Mouse (Mus musculus) frontal cortex, postnatal 25 days (tissue): ENCODE results near the gene Oscar.
"Not testable (repeated sequence)": the region's sequence is repeated elsewhere in the genome, so short reads cannot be mapped to it uniquely, and the experiment has no call there.

Experiments
- DNase-seq, 2 experiments: peaks; one replicate each; pipeline ENCODE4 v3.0.0; 2022; ENCODE audit warnings: low spot score in 2 of 2

The Oscar gene

GRCm38 (mm10) chr7:3610437-3610836 lies 5.5 kb downstream of the Oscar start:
- DNase-seq: no peak

- DNase-seq: no peak
Observed at GRCm38 (mm10) chr7:3609082-3609481, 6.9 kb downstream of the Oscar start.

DNA sequence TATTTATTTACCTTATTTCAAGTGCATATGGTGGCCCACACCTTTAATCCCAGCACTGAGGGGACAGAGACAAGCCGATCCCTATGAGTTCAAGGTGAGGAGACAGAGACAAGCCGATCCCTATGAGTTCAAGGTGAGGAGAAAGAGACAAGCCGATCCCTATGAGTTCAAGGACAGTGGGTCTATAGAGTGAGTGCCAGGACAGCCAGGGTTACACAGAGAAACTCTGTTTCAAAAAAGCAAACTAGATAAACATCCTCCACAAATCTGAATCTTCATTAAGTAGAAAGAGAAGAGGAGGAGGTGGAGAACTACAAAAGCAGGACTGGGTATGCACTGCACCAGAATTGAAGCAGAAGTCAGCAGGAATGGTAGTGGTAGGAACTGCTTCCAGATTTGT lies 7.3 kb downstream of the Oscar start:
- no peak for DNase-seq

- no peak for DNase-seq
Observed at GRCm38 (mm10) chr7:3607391-3607790, 8.6 kb downstream of the Oscar start.

DNA sequence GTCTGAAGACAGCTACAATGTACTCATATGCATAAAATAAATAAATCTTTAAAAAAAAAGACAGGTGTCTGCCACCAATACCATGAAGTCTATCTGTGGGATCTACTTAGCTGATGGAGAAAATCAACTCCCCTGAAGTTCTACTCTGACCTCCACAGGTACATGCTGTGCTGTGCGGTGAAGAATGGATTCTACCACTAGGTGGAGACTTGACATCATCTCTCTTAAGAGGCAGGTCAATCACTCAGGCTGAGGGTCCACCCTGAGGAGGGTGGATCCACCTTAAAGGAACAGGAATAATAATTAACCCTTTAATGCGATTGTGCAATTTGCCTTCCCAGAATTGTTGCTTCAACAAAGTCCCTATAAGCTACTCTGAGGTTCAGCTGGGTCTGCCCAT lies 9.2 kb downstream of the Oscar start:
- DNase-seq: no peak

- DNase-seq: peak; percentile 38 to 66
Observed at GRCm38 (mm10) chr7:3601119-3601518, 14.8 kb downstream of the Oscar start.

DNA sequence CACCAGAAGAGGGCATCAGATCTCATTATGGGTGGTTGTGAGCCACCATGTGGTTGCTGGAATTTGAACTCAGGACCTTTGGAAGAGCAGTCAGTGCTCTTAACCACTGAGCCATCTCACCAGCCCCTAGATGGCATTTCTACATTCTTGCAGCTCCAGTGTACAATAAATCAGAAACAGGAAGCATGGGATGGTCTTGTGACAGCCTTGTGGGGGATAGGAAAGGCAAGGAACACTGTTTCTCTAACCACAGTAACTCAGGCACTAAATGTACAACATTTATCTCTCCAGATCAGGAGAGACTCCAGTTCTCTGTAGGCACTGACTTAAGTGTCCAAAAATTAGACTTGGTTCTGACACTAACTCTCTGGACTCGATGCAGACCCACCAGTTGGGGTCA lies 18.2 kb downstream of the Oscar start:
- DNase-seq: not testable (repeated sequence)

GRCm38 (mm10) chr7:3595146-3595545 lies 20.8 kb downstream of the Oscar start:
- DNase-seq: no peak

DNA sequence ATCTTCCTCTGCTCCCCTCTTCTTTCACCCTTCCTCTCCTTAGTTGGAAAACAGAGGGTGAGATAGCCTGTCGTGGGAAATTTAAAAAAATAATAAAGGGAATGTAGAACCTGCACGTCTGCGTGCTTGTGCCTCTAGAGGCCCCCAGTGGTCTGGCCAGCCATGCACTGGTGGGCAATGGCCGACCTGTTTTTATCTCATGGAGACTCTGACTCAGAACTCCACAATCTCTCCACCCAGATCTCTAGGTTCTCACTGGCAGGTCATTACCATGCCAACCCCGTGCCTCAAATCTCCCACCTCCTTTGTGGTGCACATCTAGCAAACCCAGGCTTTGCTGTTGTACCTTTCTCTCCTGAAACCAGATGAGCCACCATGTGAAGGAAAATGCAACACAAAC lies 21.3 kb downstream of the Oscar start:
- no peak for DNase-seq

DNA sequence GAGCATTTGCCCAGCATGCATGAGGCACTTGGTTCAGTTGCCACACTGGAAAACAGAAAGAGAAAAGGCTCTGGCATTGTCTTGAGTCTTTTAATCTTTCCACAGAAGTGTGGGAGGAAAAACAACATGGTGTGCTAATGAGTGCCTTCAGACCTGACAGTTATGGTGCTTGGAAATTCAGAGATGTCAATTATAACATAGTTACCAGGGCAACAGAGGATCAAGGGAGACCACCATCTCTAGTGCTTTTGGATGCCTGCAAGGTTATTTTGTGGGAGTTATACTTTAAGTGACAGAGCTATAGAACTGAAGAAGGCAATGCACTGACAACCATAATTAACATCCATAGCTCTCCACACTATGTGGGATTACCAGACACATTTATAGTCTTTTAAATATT lies 22.1 kb downstream of the Oscar start:
- no peak for DNase-seq

GRCm38 (mm10) chr7:3591534-3591933 lies 24.4 kb downstream of the Oscar start:
- no peak for DNase-seq

GRCm38 (mm10) chr7:3590550-3590949 lies 25.4 kb downstream of the Oscar start:
- DNase-seq: no peak

DNA sequence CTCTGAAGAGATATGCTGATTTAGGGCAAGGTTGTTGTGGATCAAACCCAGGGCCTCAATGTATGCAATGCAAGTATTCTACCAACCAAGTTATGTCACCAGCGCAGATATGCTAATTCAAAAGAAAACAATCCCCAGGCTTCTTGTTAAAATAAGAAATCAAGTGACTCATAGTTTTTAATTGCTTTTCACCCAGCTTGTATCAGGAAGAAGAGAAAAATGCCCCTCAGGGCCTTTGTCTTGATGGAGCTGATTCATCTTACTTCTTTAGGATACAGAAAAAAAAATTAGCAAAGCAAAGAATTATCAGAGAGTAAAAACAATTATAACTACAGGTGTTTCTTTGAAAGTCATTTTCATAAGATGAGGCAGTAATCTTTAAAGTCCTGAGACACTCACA lies 28.7 kb downstream of the Oscar start:
- DNase-seq: no peak

GRCm38 (mm10) chr7:3586255-3586654 lies 29.7 kb downstream of the Oscar start:
- no peak for DNase-seq

DNA sequence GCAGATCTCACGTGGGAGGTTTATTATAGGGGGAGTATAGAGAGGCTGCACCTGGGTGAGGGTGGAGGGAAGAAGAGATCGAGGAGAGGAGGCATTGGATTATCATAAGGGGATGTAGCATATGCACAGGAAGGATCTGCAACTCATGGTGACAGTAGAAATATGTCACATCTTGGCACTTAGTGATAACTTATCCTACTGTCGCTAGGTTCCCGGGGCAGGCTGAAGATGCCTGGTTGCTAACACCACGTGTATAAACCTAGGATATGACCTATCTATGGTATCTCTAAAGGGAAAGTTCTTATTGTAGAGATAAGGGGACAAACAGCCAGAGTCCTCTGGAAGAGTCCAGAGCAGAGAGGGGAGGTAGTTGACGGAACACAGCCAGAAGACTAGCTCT lies 30.2 kb downstream of the Oscar start:
- DNase-seq: no peak

- DNase-seq: no peak
Observed at GRCm38 (mm10) chr7:3580029-3580428, 35.9 kb downstream of the Oscar start.

- no peak for DNase-seq
Observed at GRCm38 (mm10) chr7:3578952-3579546, 36.9 kb downstream of the Oscar start.

- DNase-seq: no peak
Observed at GRCm38 (mm10) chr7:3578196-3578595, 37.8 kb downstream of the Oscar start.

DNA sequence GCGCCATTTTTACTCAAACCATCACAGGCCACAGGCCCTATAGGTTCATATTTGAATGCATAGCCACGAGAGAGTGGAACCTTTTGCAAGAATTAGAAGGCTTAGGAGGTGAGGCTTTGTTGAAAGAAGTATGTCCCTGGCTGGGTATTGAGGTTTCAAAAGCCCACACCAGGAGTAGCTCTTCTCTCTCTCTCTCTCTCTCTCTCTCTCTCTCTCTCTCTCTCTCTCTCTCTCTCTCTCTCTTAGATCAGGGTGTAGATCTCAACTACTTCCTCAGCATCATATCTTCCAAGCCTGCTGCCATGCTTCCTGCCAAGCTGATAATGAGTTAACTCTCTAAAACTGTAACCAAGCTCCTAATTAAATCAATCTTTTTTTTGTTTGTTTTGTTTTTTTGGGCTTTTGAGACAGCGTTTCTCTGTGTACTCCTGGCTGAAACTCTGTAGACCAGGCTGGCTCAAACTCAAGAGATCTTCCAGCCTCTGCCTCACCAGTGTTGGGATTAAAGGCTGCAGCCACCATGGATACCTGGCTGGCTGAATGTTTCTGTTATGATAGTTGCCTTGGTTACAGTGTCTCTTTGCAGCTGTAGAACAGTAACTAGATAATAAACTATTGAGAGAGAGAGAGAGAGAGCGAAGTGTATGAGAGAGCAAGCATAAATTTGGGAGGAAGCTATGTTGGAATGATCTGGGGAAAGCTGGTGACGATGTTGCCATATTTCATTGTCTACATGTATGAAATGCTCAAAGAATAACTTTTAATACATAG lies 39.4 kb downstream of the Oscar start:
- no peak for DNase-seq

DNA sequence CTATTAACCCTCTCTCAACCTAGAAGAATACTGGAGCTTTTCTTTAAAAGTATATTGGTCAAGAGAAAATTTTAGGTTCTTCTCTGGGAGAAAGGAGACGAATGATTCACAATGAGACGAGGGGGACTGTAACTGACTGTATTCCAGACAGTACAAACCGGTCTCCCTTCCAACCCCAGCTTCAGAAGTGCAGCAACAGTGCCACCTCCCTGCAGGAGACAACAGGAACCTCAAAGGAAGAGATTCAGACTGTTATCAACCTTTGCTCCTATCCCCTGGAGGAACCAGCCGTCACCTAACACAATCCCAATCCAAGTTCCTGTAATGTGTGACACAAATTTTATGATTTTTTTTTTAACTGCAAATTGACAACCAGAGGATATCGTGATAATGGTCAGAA lies 41.7 kb downstream of the Oscar start:
- DNase-seq: peak in 1 of 2 experiments; percentile 28

DNA sequence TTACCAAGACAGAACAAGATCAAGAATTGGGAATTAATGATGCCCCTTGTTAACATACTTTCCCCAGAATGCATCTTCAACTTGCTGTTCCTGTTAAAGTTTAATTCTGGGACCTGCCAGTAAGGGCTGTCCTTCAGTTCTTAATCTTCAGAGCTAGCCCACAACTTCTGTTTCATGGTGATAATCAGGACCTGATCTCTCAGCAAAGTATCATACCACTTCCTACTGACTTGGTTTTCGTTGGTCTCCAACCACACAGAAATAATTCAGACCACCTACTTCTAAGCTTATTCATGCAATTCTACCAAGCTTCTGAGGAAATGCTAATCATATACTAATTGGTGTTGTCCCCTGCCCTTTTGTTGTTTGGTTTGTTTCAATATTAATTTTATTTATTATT lies 44.1 kb downstream of the Oscar start:
- DNase-seq: no peak

DNA sequence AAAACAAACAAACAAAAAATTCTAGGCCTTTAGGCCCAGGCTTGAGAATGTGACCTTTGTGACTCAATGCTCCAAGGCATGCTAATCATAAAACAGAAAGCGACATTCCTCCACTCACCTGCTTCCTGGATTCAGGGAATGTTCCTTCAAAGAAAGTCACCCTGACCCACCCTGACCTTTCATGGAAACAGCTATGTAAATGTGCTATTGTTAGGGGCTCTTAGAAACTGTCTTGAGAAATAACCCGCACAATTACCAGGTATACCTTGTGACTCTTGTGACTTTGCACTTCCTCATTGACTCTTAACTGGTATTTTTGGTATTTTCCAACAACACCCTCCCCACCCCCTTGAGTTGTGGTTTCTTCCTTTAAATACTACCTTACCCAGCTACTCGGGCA lies 45.4 kb downstream of the Oscar start:
- not testable (repeated sequence) for DNase-seq

DNA sequence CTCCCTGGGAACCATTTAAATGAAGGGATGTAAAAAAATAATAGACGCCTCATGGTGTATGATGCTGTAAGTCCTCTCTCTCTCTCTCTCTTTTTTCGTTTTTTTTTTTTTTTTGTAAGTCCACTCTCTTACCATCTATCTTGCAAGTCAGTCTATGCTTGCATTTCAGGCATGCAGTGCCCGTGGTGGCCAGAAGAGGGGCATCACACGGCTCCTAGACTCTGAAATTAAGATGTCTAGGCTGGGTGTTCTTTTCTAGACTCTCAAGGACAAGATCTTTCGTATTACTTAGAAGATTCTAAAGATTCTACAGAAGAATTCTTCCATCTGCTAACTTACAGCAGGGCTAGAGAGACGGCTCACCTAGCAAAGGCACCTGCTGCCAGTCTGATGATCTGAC lies 46.2 kb downstream of the Oscar start:
- DNase-seq: no peak

DNA sequence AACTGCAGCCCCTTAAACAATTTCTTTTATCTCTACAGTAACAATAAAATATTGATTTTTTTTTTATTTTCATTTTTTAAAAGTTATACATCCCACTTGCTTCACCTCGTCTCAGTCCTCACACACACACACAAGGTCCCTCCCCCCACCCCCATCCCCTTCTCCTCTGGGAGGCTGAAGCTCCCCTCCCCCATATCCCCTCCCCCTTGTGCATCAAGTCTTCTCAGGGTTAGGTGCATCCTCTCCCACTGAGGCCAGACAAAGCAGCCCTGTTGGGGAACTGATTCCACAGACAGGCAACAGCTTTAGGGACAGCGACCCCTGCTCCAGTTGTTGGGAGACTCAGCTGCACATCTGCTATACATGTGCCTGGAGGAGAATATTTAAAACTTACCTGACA lies 48.6 kb downstream of the Oscar start:
- DNase-seq: no peak
